Mouse (Mus musculus) thymus, adult 2 months (tissue): ENCODE measurements at regions not wholly inside any gene's neighbourhood (a gene's known extent, or its start where the extent isn't known, plus 50 kb on each side); places are given as distances from the start of the nearest gene placed in this dataset.

Source experiments
- CTCF ChIP-seq: fragments of 200-500 bp; IDR thresholded peaks from 2 replicates; pipeline ENCODE4 v1.5.1; 2012; ENCODE audit warnings: mild to moderate bottlenecking, control low read depth, low read length, moderate library complexity, borderline replicate concordance; ENCODE audit not compliant: control insufficient read depth, poor library complexity, insufficient read depth; ENCODE audit errors: extremely low read depth
- POLR2A ChIP-seq: fragments of 200-500 bp; IDR thresholded peaks from 2 replicates; pipeline ENCODE4 v1.6.1; 2012; ENCODE audit warnings: mild to moderate bottlenecking, low read length, control low read depth, moderate library complexity; ENCODE audit not compliant: control insufficient read depth, poor library complexity, insufficient read depth; ENCODE audit errors: extremely low read depth

DNA sequence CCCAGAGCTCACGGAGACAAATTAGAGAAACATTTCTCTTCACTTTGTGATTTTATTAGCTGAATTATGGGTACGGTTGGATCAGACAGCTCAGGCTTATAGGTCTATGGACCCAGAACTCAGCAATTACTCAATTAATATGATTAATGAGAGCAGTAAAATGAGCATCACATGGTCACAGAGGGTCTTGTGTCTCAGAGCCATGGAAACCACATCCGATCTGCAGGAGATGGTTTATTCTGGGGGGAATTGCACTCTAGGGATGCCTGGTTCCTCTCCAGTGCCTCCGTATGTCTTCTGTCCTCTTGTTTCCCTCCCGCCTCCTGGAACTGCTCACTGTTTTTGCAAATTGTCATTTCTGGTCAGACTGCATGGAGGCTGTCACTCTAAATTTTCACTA is 422.6 kb downstream of the Cbln4 start:
- TF ChIP-seq POLR2A (no peak), CTCF (no peak)
